Mouse (Mus musculus) testis, adult 10 weeks (tissue): ENCODE results near the gene Dcaf5. TPM values are rescaled to one million over a fixed set of nuclear protein-coding genes. Genes with fewer than 3 reads are reported as not detected.

Experiments used
- polyA plus RNA-seq: library from polyadenylated mRNA; stranded (reverse); fragments of 350-450 nt; fragmentation: Illumina TruSeq; extraction: RNeasy Lipid Tissue Mini Kit (QIAGEN cat#74804); gene quantifications from one replicate; pipeline ENCODE4 v1.2.3, GENCODE M21; 2014; ENCODE audit warnings: low read depth, low replicate concordance

Gene Dcaf5
- 125 TPM for polyA plus RNA-seq

GRCm38 (mm10) chr12:80436336-80436976 is at the start of gene Dcaf5:
TSS of gene Dcaf5 (minus strand) at chr12:80436601.

GRCm38 (mm10) chr12:80462942-80463651 is 26.7 kb upstream of the Dcaf5 start, which contains the start of gene Exd2:
TSS of gene Exd2 (plus strand) at chr12:80463095.

Other genes with a start within 250 kb of the Dcaf5 start
- 3.9 TPM for gene Actn1, start 176.2 kb downstream of the Dcaf5 start, polyA plus RNA-seq
- 38.7 TPM for gene Exd2, start 26.5 kb upstream of the Dcaf5 start, polyA plus RNA-seq
- 0.56 TPM for gene Galnt16, start 81.7 kb upstream of the Dcaf5 start, polyA plus RNA-seq
- gene Slc39a9, start 207.3 kb upstream of the Dcaf5 start, polyA plus RNA-seq = 12.2 TPM
- gene Erh, start 207.7 kb upstream of the Dcaf5 start, polyA plus RNA-seq = 90.8 TPM